Mouse (Mus musculus) urinary bladder, adult 2 months (tissue): Measurements from ENCODE around the gene Dhx58. TPM values are rescaled to one million over a fixed set of nuclear protein-coding genes. Genes with fewer than 3 reads are reported as not detected.
"Not testable (repeated sequence)": the region's sequence is repeated elsewhere in the genome, so short reads cannot be mapped to it uniquely, and the experiment has no call there.

Experiments
- DNase-seq: peaks from one replicate; pipeline ENCODE4 v3.0.0; 2022; ENCODE audit warnings: low spot score
- polyA plus RNA-seq: library from polyadenylated mRNA; depleted of rRNA; stranded (reverse); fragments of >200 nt; gene quantifications from 2 replicates; pipeline ENCODE4 v1.2.3, GENCODE M21; 2012

Dhx58 gene
- polyA plus RNA-seq, 1 experiment = 6.5 TPM

GRCm38 (mm10) chr11:100701301-100701700 is 2.8 kb downstream of the Dhx58 start:
- no peak for DNase-seq

- DNase-seq = no peak
Observed at GRCm38 (mm10) chr11:100700710-100701109, 3.4 kb downstream of the Dhx58 start.

- no peak for DNase-seq
Observed at GRCm38 (mm10) chr11:100697921-100698320, 6.2 kb downstream of the Dhx58 start.

DNA sequence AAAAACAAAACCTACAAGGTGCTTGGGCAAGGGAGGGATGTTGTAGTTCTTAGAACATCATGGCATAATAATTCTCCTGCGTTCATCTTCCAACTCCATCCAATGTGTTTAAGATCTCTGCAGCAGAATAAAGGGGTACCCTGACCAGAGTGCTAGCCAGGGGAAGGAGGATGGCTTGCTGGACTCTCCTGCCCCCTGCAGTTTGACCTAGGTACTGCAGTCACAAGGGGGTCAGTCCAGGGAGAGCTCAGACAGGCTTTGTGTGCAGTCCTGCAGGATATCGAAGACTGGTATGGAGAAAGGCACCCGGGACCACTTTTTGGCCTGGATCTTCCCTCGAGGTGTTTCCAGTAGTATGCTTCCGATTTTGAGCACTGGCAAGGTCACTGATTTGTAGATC is 9.1 kb downstream of the Dhx58 start:
- DNase-seq = peak; percentile 56

- no peak for DNase-seq
Observed at GRCm38 (mm10) chr11:100693154-100693553, 10.9 kb downstream of the Dhx58 start.

DNA sequence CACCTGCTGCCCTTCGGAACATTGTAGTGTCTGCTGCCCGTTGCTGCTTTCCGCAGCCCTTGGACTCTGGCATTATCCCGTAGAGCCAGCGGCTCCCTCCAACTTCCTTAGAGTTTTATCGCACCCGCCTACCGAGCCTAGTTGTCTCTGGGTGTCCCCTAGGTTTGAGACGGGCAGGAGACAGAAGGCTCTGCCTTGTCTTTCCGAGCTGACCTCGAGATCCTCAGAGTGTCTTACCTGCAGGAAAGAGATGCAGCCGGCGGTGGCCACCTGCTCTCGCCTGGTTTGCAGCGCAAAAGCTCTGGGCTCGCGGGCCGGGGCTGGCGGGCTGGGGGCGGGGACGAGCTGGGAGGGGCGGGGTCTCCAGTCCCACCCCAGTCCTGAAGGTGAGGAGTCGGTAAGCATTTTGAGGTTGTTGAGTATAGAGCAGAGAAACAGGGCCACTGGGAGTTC is 11.9 kb downstream of the Dhx58 start, which contains the start of gene Zfp385c:
Zfp385c (minus strand) TSS at position 292 of the 453 bp plus-strand sequence.
- no peak for DNase-seq

GRCm38 (mm10) chr11:100690389-100690788 is 13.7 kb downstream of the Dhx58 start:
- no peak for DNase-seq

GRCm38 (mm10) chr11:100688443-100688842 is 15.6 kb downstream of the Dhx58 start:
- no peak for DNase-seq

- DNase-seq = no peak
Observed at GRCm38 (mm10) chr11:100687265-100687664, 16.8 kb downstream of the Dhx58 start.

GRCm38 (mm10) chr11:100685371-100685770 is 18.7 kb downstream of the Dhx58 start:
- DNase-seq = no peak

GRCm38 (mm10) chr11:100684084-100684483 is 20.0 kb downstream of the Dhx58 start:
- no peak for DNase-seq

DNA sequence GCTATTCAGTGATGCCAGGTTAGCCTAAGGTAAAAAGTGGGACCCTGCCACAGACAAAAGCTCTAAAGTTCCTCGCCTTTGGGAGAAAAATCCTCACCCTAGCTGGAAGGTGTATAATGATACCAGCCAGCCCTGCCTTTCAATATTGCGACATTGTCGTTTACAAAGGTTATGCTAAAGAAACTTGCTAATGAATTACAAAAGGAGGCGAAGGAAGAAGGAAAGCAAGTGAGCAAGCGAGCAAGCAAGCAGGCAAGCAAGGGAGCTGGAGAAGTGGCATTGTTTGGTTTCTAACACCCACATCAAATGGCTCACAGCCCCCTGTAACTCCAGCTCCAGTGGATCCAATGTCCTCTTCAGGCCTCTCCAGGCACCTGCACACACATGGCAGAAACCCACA is 21.5 kb downstream of the Dhx58 start:
- DNase-seq = no peak

GRCm38 (mm10) chr11:100681826-100682225 is 22.2 kb downstream of the Dhx58 start:
- no peak for DNase-seq

- no peak for DNase-seq
Observed at GRCm38 (mm10) chr11:100677810-100678209, 26.3 kb downstream of the Dhx58 start.

GRCm38 (mm10) chr11:100673169-100673568 is 30.9 kb downstream of the Dhx58 start:
- DNase-seq = no peak

- no peak for DNase-seq
Observed at GRCm38 (mm10) chr11:100671956-100672355, 32.1 kb downstream of the Dhx58 start.

DNA sequence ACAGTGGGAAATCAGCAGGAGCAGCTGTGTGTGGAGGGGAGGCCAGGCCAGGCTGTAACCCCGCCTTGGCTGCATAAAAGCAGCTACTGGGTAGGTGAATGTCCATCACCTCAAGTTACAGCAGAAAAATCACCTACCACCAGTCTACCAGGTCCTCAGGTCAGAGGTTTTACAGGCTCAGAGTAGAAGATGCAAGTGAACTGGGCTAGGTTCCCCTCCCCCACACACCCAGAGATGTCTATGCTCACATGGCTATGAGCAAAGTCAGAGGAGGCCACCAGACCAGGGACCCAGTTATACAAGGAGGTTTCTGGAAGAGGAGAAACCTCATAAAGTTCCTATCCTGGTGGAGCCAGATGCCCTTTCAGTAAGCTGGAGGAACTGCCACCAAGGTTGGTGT is 33.0 kb downstream of the Dhx58 start:
- DNase-seq = no peak

- DNase-seq = no peak
Observed at GRCm38 (mm10) chr11:100659806-100660205, 44.3 kb downstream of the Dhx58 start.

DNA sequence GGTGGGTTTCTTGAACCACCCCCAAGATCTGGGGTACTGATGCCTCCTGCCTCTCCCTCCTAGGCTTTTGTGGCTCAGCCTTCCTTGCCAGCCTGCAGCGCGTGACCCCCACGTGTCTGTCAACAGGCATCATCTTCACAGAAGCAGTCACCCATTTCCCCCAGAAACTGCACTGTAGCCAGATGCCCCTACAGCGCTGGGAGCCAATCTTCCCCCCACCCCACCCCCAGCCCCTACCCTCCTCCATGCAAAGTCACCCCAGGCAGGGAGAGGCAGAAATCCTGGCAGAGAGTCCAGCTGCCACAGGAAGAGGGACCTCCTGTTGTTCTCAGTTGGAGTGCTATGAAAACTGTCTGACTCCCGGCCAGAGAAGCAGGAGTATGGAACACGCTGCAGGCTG is 47.6 kb downstream of the Dhx58 start:
- DNase-seq = no peak

- DNase-seq = not testable (repeated sequence)
Observed at GRCm38 (mm10) chr11:100655589-100655988, 48.5 kb downstream of the Dhx58 start.

DNA sequence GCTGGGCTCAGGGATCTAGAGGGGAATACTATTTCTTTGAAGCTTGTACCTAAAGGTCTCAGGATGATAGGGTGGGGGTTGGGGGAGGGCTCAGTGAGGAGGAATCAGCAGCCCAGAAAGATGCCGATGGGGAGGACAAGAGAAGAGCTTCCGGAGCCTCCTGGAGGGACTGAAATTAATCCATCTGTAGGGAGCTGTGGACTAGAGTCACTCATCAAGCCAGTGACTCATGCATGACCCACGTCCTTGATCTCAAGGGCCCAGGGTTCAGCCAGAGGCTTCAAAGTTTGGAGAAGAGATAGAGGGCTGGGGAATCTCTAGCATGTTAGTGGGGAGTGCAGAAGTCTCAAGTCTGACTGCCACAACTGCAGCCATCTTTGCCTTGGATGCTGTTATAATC is 52.3 kb downstream of the Dhx58 start:
- DNase-seq = no peak

DNA sequence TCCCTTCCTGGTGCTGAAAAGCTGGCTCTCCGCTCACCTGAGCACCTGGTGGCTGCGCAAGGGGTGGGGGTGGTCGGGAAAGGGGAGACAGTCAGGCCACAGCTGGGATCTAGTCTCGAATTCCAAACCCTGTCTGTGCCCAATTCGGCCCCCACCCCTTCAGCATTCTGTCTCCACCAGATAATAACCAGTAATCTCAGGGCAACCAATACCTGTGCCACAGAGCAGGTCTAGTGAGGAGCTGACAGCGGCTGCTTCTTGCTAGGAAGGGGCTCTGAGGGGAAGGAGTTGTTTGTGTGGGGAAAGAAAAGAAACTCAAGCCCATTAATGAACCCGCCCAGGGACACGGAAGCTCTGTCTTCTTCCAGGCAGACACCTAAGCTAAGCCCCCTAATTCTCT is 52.9 kb downstream of the Dhx58 start:
- no peak for DNase-seq

GRCm38 (mm10) chr11:100648405-100648804 is 55.7 kb downstream of the Dhx58 start:
- DNase-seq = no peak

DNA sequence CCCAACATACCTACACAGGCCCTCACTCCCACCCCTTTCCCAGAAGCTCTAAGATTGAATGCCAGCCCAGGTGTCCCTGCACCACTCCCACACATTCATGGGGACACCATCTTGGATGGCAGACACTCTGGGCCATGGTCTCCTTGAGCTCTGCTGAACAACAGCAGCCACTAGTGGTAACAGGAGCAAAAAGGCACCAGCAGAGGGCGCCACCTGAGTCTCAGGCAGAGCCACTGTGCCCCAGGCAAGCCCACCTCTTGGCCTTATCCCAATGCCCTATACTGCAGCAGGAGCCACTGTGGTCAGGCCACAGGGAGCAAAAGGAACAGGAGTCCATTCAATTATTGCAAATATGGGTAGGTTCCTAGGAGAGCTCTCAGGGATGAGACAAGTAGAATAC is 57.8 kb downstream of the Dhx58 start:
- no peak for DNase-seq
